Mouse (Mus musculus) T-cell, adult 2 months (primary cell): ENCODE results near the gene Sbsn.

Source experiments
- DNase-seq: peaks from one replicate; pipeline ENCODE4 v3.0.0; 2022; ENCODE audit warnings: low spot score

Gene Sbsn

GRCm38 (mm10) chr7:30757001-30757400, 5.7 kb downstream of the Sbsn start:
- DNase-seq: no peak

GRCm38 (mm10) chr7:30758853-30759252, 7.6 kb downstream of the Sbsn start:
- DNase-seq: peak; percentile 8

GRCm38 (mm10) chr7:30761769-30762352, 10.6 kb downstream of the Sbsn start:
- no peak for DNase-seq

- no peak for DNase-seq
Measured at GRCm38 (mm10) chr7:30763456-30763855, 12.2 kb downstream of the Sbsn start, which contains the start of gene Dmkn. Gene Dmkn, plus strand, starts transcription at chr7:30763756.

- no peak for DNase-seq
Measured at GRCm38 (mm10) chr7:30765173-30765572, 13.9 kb downstream of the Sbsn start.

GRCm38 (mm10) chr7:30766408-30766807, 15.1 kb downstream of the Sbsn start:
- DNase-seq: no peak

GRCm38 (mm10) chr7:30769236-30769635, 18.0 kb downstream of the Sbsn start:
- DNase-seq: no peak

- DNase-seq: no peak
Measured at GRCm38 (mm10) chr7:30776104-30776503, 24.8 kb downstream of the Sbsn start.

- no peak for DNase-seq
Measured at GRCm38 (mm10) chr7:30777081-30777579, 25.9 kb downstream of the Sbsn start.

- no peak for DNase-seq
Measured at GRCm38 (mm10) chr7:30777911-30778310, 26.6 kb downstream of the Sbsn start.

- DNase-seq: peak; percentile 13
Measured at GRCm38 (mm10) chr7:30781792-30782191, 30.5 kb downstream of the Sbsn start.

- DNase-seq: no peak
Measured at GRCm38 (mm10) chr7:30782658-30783057, 31.4 kb downstream of the Sbsn start.

GRCm38 (mm10) chr7:30785154-30785553, 33.9 kb downstream of the Sbsn start:
- DNase-seq: no peak

GRCm38 (mm10) chr7:30785721-30786546, 34.7 kb downstream of the Sbsn start:
- DNase-seq: no peak

GRCm38 (mm10) chr7:30787377-30788022, 36.2 kb downstream of the Sbsn start, which contains the start of gene Krtdap:
Gene Krtdap, plus strand, starts transcription at chr7:30787896.
- no peak for DNase-seq

GRCm38 (mm10) chr7:30790141-30790540, 38.9 kb downstream of the Sbsn start:
- no peak for DNase-seq

- DNase-seq: no peak
Measured at GRCm38 (mm10) chr7:30791921-30792320, 40.6 kb downstream of the Sbsn start.

- no peak for DNase-seq
Measured at GRCm38 (mm10) chr7:30794921-30795320, 43.6 kb downstream of the Sbsn start.

- DNase-seq: no peak
Measured at GRCm38 (mm10) chr7:30796790-30797189, 45.5 kb downstream of the Sbsn start.

GRCm38 (mm10) chr7:30800653-30801052, 49.4 kb downstream of the Sbsn start:
- no peak for DNase-seq

- no peak for DNase-seq
Measured at GRCm38 (mm10) chr7:30803256-30803655, 52.0 kb downstream of the Sbsn start.

- no peak for DNase-seq
Measured at GRCm38 (mm10) chr7:30804026-30804715, 52.9 kb downstream of the Sbsn start.
